Mouse (Mus musculus): Measurements from ENCODE around the gene Grk4.

The Grk4 gene

GRCm38 (mm10) chr5:34661909-34662308, 1.7 kb downstream of the Grk4 start:
- no peak for TF ChIP-seq GATA4 (IDR thresholded peaks at IDR 0.05; ENCODE audit: insufficient replicate concordance, low read length)

- TF ChIP-seq GATA4 (IDR thresholded peaks at IDR 0.05; ENCODE audit: insufficient replicate concordance, low read length): no peak
Measured at GRCm38 (mm10) chr5:34663231-34663630, 3.1 kb downstream of the Grk4 start.

GRCm38 (mm10) chr5:34669493-34669892, 9.3 kb downstream of the Grk4 start:
- TF ChIP-seq GATA4 (IDR thresholded peaks at IDR 0.05; ENCODE audit: insufficient replicate concordance, low read length): no peak

DNA sequence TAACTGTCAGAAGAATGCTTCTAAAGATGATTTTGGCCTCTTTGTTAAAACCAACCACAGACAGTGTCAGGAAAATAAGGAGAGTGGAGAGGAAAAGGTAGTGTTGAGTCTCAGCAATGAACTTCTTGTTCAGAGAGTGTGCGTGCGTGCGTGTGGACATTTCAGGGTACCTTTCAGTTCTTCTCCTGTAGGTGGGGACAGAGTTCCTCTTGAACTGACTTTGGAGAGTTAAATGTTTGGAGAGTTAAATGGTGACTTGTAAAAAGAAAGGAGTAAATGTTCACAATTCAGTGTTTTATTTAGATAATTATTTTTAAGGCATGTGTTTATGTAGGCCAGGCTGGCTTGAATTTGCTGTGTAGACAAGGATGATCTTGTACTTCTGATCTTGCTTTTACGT, 10.1 kb downstream of the Grk4 start:
- TF ChIP-seq GATA4 (IDR thresholded peaks at IDR 0.05; ENCODE audit: insufficient replicate concordance, low read length): no peak

DNA sequence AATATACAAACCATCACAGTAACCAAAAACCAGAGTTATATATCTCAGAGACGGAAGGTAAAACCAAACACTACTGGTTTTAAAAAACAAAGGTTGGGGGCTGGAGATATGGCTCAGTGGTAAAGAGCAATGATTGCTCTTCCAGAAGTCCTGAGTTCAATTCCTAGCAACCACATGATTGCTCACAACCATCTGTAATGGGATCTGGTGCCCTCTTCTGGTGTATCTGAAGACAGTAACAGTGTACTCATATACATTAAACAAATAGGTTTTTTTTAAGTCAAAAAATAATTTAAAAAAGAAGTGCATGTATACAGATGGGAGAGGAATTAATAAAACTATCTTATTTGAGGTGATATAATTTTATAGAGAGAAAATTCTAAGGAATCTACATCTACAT, 29.7 kb downstream of the Grk4 start:
- TF ChIP-seq GATA4 (IDR thresholded peaks at IDR 0.05; ENCODE audit: insufficient replicate concordance, low read length): no peak

GRCm38 (mm10) chr5:34692782-34693181, 32.6 kb downstream of the Grk4 start:
- no peak for TF ChIP-seq GATA4 (IDR thresholded peaks at IDR 0.05; ENCODE audit: insufficient replicate concordance, low read length)

DNA sequence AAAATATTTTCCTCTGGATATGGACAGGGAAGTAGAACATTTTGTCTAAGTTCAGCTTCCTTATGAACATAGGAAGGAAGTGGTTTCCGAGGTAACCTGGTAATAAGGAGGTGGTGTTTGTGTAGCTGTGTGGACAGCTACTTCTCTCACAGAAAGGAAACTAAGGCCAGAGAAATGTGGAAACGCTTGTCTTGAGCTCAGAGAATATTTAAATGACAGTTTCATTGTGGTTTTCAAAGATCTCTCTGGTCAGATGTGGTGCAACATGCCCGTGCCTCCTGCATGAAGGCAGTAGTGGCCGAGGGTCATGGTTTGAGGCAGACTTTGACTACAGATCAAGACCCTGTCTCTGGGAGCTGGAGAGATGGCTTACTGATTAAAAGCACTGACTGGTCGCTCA, 35.3 kb downstream of the Grk4 start:
- no peak for TF ChIP-seq GATA4 (IDR thresholded peaks at IDR 0.05; ENCODE audit: insufficient replicate concordance, low read length)

GRCm38 (mm10) chr5:34708436-34708835, 48.3 kb downstream of the Grk4 start:
- no peak for TF ChIP-seq GATA4 (IDR thresholded peaks at IDR 0.05; ENCODE audit: insufficient replicate concordance, low read length)

DNA sequence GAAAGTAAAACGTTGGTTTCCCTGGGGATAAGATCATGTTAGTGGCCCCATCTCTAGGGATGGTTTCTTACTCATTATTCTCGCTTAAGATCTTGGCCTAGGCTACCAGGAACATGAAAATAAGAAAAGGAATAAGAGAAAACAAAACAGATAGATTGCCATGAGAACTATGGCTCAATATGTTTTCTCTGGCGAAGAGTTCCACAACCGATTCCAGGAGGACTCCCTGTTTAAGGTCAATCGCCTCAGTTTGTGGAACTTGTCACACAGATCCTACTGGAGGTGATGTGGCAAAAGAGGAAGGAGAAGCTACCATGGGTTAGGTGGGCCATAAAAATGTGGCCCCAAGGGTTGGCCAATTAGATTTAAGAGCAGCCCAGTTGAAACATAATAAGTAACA, 54.6 kb downstream of the Grk4 start:
- TF ChIP-seq GATA4 (IDR thresholded peaks at IDR 0.05; ENCODE audit: insufficient replicate concordance, low read length): no peak

DNA sequence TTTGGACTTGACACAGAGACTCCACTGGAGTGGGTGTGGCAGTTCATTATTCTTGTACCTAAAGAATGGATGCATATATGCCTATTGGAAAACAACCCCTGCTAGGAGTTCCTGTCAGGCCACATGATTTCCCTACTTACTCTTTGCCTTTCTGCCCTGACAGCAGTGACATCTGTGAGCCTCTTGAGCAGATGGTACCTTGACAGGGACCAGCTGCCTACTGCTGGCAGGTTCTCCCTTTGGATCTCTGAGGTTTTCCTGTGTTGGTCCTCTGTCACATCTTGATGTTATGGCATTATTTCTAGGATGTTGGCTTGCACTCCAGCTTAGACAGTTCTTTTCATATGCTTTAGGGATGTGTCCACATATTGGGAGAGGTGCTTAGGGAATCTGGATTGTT, 69.0 kb downstream of the Grk4 start:
- TF ChIP-seq GATA4 (IDR thresholded peaks at IDR 0.05; ENCODE audit: insufficient replicate concordance, low read length): no peak

- TF ChIP-seq GATA4 (IDR thresholded peaks at IDR 0.05; ENCODE audit: insufficient replicate concordance, low read length): no peak
Measured at GRCm38 (mm10) chr5:34730255-34730654, 70.1 kb downstream of the Grk4 start.

GRCm38 (mm10) chr5:34751477-34751876, 91.3 kb downstream of the Grk4 start:
- no peak for TF ChIP-seq GATA4 (IDR thresholded peaks at IDR 0.05; ENCODE audit: insufficient replicate concordance, low read length)

- no peak for TF ChIP-seq GATA4 (IDR thresholded peaks at IDR 0.05; ENCODE audit: insufficient replicate concordance, low read length)
Measured at GRCm38 (mm10) chr5:34758762-34759161, 98.6 kb downstream of the Grk4 start.

DNA sequence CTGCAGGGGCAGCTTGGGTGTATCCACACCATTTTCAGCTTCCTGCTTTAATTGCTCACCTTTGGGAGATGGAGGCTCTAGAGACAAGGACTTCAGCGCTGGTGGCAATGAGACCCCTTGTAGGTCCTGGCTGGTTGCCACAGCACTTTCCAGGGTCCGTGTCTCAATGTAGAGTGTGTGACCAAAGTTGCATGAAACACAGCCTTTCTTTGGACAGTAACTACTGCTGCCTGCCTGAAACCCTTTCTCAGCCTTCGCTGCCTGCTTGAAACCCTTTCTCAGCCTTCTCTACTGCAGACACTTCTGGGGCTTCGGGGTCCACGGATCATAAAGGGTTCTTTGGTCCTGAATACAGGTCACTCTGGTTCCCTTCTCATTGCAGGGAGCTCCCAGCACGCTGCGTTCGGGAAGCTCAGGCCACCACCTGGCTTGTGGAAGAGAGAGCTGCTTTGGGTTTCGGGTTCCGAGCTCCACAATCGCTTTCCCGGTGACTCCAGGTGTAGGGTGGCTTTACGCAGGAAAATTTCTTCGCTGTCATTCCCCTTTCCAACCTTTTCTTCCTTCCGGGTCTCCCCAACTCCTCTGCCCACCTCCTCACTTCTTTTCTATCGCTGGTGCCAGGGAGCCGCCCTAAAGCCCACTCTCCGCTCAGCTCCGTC, 100.8 kb downstream of the Grk4 start:
- no peak for TF ChIP-seq GATA4 (IDR thresholded peaks at IDR 0.05; ENCODE audit: insufficient replicate concordance, low read length)

DNA sequence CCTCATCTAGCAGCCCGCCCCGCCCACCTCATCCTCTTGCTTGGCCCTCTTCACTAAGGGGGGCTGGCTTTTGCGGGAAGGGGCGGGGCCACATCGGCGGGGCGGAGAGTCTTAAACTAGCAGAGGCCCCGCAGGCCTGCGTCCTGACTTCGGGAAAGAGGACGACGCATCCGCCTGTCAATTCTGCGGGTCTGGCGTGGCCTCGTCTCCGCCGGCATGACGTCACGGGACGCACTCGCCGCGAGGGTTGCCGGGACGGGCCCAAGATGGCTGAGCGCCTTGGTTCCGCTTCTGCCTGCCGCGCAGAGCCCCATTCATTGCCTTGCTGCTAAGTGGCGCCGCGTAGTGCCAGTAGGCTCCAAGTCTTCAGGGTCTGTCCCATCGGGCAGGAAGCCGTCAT, 101.3 kb downstream of the Grk4 start, which contains the start of gene Htt:
Gene Htt (plus strand): TSS at position 232 of the 400 bp plus-strand sequence.
- no peak; the same call in 1 of the 2 replicates for TF ChIP-seq GATA4 (IDR thresholded peaks at IDR 0.05; ENCODE audit: insufficient replicate concordance, low read length)

GRCm38 (mm10) chr5:34761934-34762611, 101.9 kb downstream of the Grk4 start:
- TF ChIP-seq GATA4 (IDR thresholded peaks at IDR 0.05; ENCODE audit: insufficient replicate concordance, low read length): no peak

DNA sequence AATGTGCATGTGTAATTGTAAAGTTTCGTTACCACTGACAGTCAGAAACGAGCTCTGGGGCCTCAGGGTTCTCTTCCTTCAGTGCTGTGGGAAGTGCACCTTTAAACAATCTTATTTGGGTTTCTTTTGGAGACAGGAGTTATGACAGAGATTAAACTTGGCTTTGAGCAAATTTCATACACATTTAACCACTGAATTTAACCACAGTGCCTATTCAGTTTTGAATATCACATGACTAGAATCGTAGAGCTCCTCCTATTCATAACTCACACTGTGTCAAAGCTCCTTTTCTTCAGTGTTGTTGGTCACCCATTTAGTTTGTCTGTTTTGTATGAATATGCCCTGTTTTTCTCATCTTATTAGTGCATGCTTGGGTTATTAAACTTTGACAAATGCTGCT, 111.6 kb downstream of the Grk4 start:
- TF ChIP-seq GATA4 (IDR thresholded peaks at IDR 0.05; ENCODE audit: insufficient replicate concordance, low read length): no peak
